Mouse (Mus musculus) heart, embryonic 16.5 days (tissue): ENCODE measurements around the gene Col8a1. TPM values are rescaled to one million over a fixed set of nuclear protein-coding genes. Genes with fewer than 3 reads are reported as not detected.

Experiments used
- ATAC-seq: fragments of 200-750 bp; cut with Nextera tagmentation; replicated peaks from 2 replicates; pipeline ENCODE4 v1.8.0; 2017; ENCODE audit warnings: moderate number of reproducible peaks; ENCODE audit not compliant: insufficient read depth, low FRiP score; ENCODE audit errors: extremely low read depth
- H3K27ac ChIP-seq: fragments of 300-500 bp; sonication (generic); 2 replicates; pipeline ENCODE4 v1.5.1; 2014; ENCODE audit warnings: mild to moderate bottlenecking, low read length, control low read depth, moderate library complexity
- H3K27me3 ChIP-seq: fragments of 300-500 bp; sonication (generic); 2 replicates; pipeline ENCODE4 v1.6.1; 2014; ENCODE audit warnings: low read length, mixed read lengths; ENCODE audit not compliant: control insufficient read depth, insufficient read depth
- H3K36me3 ChIP-seq: fragments of 300-500 bp; sonication (generic); 2 replicates; pipeline ENCODE4 v1.6.1; 2014; ENCODE audit not compliant: control insufficient read depth, insufficient read depth
- H3K4me1 ChIP-seq: fragments of 300-500 bp; sonication (generic); 2 replicates; pipeline ENCODE4 v1.6.1; 2014; ENCODE audit warnings: low read length, mixed read lengths; ENCODE audit not compliant: control insufficient read depth, insufficient read depth
- H3K4me2 ChIP-seq: fragments of 300-500 bp; sonication (generic); 2 replicates; pipeline ENCODE4 v1.6.1; 2014; ENCODE audit warnings: low read depth, mild to moderate bottlenecking, control low read depth, low read length
- H3K4me3 ChIP-seq: fragments of 300-500 bp; sonication (generic); 2 replicates; pipeline ENCODE4 v1.5.1; 2014; ENCODE audit warnings: mild to moderate bottlenecking, control low read depth, low read length
- H3K9ac ChIP-seq: fragments of 300-500 bp; sonication (generic); 2 replicates; pipeline ENCODE4 v1.6.1; 2014; ENCODE audit warnings: low read length, control low read depth
- H3K9me3 ChIP-seq: fragments of 300-500 bp; sonication (generic); replicated peaks from 2 replicates; pipeline ENCODE4 v1.6.1; 2016; ENCODE audit warnings: low read length; ENCODE audit not compliant: control insufficient read depth
- WGBS: fragments of 180-500 bp; shearing (Covaris S2); extraction: QIAGEN DNeasy Blood & Tissue Kit; methylation state at CpG from one replicate; pipeline ENCODE4 v1.1.7; 2014; 5-methylcytosine and 5-hydroxymethylcytosine counted together
- polyA plus RNA-seq: library from polyadenylated mRNA; unstranded; fragments of >200 nt; fragmentation: Nextera tagmentation; extraction: Ambion mirVana; gene quantifications from 2 replicates; pipeline ENCODE4 v1.2.1, GENCODE M21; 2015

The Col8a1 gene
- 1.9 and 2.1 TPM in 2 replicates for polyA plus RNA-seq

DNA sequence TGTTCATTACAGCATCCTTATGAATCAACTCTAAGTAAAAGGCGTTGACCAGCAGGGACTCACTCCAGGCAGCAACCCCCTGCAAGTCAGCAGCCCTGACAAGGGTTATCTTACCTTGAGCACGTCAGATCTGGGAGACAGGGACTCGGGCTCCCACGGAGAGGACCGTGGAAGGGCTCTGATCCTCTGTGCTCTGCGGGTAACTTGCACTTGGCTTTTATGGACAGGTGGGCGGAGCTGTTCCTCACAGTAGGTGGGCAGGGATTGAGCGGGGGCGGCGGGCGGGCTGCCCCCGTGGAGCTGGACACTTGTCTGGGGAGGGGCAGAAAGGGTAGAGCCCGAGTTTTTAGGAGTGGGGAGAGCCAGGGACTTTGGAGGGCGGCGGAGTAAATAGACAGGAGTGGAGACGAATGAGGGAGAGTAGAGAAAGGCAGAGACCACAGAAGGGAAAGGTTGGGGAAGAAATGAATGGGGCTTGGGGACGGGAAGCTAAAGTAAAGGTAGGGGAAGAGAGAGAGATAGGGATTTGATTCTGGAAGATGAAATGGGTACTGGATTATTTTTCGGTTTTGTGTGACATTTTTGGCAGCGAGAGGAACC, at the start of gene Col8a1:
TSS of gene Col8a1 (minus strand) at position 212 of the 600 bp plus-strand sequence.
- peak within 1 kb of the TSS; percentile 37 for H3K9ac ChIP-seq
- no peak within 1 kb of the TSS for H3K27ac ChIP-seq
- no peaks in the 10 kb centered on the region for H3K36me3 ChIP-seq
- no peak for ATAC-seq
- WGBS = 3% methylated on average over 19 of the region's 19 CpGs
- peaks cover 8% of the 10 kb centered on the region for H3K4me1 ChIP-seq
- H3K4me2 ChIP-seq = peak within 1 kb of the TSS; percentile 80
- H3K27me3 ChIP-seq = peaks cover 2% of the 10 kb centered on the region; the same call in 1 of the 2 replicates
- peak within 1 kb of the TSS; percentile 50 for H3K4me3 ChIP-seq
- no peaks in the 10 kb centered on the region for H3K9me3 ChIP-seq

DNA sequence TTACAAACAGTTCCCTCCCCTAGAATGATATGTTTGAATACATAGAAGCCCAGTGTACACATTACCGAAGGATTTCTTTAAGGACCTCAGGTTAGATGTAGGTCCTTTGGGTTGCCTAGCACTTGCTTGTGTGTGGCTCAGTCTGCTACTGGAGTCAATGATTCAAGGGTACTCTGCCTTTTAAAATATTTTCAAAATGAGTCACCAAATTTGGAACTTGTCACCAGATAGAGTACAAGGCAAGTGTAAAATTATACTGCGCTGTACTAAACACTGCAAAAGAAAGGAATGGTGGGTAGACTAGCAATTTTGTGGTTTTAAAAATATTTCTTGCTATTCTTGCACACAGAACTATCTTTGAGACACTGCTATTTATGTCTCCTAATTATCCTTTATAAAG, 47.3 kb upstream of the Col8a1 start:
- WGBS = 86% methylated on average over 2 of the region's 2 CpGs
- no peaks in the 10 kb centered on the region for H3K9me3 ChIP-seq
- ATAC-seq = no peak
- H3K27me3 ChIP-seq = no peaks in the 10 kb centered on the region
- H3K9ac ChIP-seq = no peak overlapping the region
- H3K4me2 ChIP-seq = no peak overlapping the region
- no peak overlapping the region for H3K27ac ChIP-seq
- no peak overlapping the region for H3K4me3 ChIP-seq
- no peaks in the 10 kb centered on the region for H3K4me1 ChIP-seq
- no peaks in the 10 kb centered on the region for H3K36me3 ChIP-seq

DNA sequence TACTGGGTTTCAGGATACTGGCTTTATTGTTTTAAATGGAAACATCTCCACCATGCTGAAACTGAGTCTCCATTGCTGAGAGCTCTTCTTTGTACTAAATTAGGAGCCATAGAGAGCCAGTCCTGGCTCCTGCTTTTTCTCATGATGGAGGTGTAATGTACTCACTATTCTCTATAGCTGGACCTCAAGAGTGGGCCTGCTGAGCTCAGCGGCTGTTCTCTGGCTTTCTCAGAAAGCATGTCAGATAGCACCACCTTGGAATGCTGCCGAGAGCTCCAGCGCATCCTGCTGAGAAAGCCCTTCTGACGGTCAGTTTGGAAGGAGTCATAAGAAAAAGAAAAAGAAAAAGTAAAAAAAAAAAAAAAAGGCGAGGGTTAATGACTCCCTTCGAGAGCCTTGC, 41.8 kb upstream of the Col8a1 start:
- H3K27ac ChIP-seq = no peak overlapping the region
- H3K27me3 ChIP-seq = no peaks in the 10 kb centered on the region
- no peaks in the 10 kb centered on the region for H3K36me3 ChIP-seq
- H3K4me3 ChIP-seq = no peak overlapping the region
- no peaks in the 10 kb centered on the region for H3K4me1 ChIP-seq
- WGBS = 48% methylated on average over 6 of the region's 6 CpGs
- ATAC-seq = no peak
- no peak overlapping the region for H3K9ac ChIP-seq
- no peaks in the 10 kb centered on the region for H3K9me3 ChIP-seq
- no peak overlapping the region for H3K4me2 ChIP-seq

DNA sequence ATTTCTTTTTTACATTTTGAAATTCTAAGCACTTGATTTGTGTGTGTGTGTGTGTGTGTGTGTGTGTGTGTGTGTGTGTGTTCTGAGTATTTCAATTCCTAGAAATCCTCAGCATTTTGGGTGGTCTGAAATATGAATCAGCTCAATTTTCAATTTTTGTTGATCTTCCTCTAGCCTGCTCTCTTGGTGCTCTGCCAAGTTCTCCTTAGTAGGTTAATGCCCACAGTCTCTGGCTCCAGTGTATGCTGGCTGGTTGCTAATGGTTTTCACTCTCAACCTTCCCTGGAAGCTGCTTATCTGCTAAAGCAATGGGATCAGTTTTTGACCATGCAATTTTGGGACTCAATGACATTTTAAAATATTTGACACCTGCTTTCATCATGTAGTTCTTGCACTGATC, 24.5 kb upstream of the Col8a1 start:
- H3K27ac ChIP-seq = no peak overlapping the region
- H3K4me2 ChIP-seq = no peak overlapping the region
- no peak overlapping the region for H3K4me3 ChIP-seq
- no peak overlapping the region for H3K9ac ChIP-seq
- ATAC-seq = no peak
- no peaks in the 10 kb centered on the region for H3K4me1 ChIP-seq
- H3K27me3 ChIP-seq = no peaks in the 10 kb centered on the region
- no peaks in the 10 kb centered on the region for H3K36me3 ChIP-seq
- H3K9me3 ChIP-seq = no peaks in the 10 kb centered on the region

DNA sequence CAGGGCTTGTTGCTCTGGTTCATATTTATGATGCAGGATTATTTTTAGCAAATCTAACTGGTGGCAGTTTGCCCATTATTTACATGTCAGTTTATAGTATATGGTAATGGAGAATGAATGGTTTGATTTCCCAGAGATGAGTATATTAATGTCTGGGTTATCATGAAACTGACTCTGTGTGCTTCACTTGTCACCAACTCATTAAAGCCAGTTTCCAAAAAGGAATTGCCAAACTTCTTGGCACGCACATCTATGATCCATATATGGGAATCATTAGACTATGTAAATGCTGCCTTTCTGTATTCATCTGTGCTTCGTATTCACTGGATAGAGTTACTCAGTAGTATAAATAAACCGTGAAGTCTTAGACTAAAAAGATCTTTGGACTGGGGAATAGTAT, 11.1 kb upstream of the Col8a1 start:
- no peaks in the 10 kb centered on the region for H3K36me3 ChIP-seq
- no peaks in the 10 kb centered on the region for H3K27me3 ChIP-seq
- H3K9ac ChIP-seq = no peak overlapping the region
- H3K27ac ChIP-seq = no peak overlapping the region
- H3K4me2 ChIP-seq = no peak overlapping the region
- 65% methylated on average over 3 of the region's 3 CpGs for WGBS
- ATAC-seq = no peak
- H3K4me1 ChIP-seq = no peaks in the 10 kb centered on the region
- no peak overlapping the region for H3K4me3 ChIP-seq
- H3K9me3 ChIP-seq = no peaks in the 10 kb centered on the region

DNA sequence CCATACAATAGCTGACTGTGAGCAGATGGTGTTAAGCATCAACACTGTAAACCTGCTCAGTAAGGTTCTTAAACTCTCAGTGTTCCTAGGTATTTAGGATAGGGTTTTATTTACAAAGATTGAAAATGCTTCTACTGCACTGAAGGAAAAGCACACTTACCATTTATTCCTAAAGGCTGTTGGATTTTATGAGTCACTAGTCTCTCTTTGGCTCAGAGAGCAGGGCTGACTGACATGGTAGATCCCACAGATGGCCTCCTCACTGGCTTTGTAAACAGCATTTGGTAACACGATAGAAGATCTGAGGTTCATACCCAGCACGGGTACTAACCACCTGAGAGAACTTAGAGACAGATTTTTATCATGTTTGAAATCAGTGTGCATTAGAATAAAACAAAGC, 5.3 kb upstream of the Col8a1 start:
- ATAC-seq = no peak
- H3K9me3 ChIP-seq = no peaks in the 10 kb centered on the region
- H3K36me3 ChIP-seq = no peaks in the 10 kb centered on the region
- H3K4me3 ChIP-seq = no peak overlapping the region
- no peak overlapping the region for H3K27ac ChIP-seq
- H3K4me2 ChIP-seq = no peak overlapping the region
- WGBS = 53% methylated on average over 2 of the region's 2 CpGs
- H3K4me1 ChIP-seq = peaks cover 6% of the 10 kb centered on the region
- no peak overlapping the region for H3K9ac ChIP-seq
- H3K27me3 ChIP-seq = peaks cover 2% of the 10 kb centered on the region; the same call in 1 of the 2 replicates

DNA sequence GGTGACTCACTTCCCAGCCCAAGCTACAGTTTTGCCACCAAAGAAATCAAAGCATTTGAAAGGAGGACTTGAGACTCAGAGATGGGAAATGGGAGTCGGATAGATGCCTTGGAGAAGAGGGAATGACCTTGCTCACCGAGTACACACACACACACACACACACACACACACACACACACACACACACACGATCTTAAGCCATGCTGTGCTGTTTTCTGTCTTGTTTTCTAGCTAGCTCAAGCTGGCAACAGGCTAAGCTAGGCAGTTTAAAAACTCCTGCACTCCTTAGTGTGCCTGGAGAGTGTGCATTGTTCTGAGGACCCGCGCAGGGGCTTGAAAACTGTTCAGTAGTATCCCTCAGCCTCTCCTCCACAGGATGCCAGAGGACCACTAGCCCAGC, 1.2 kb upstream of the Col8a1 start:
- whole genome bisulfite sequencing = 56% methylated on average over 5 of the region's 5 CpGs
- H3K4me2 ChIP-seq = peak overlapping the region; percentile 80
- H3K4me1 ChIP-seq = peaks cover 8% of the 10 kb centered on the region
- no peak for ATAC-seq
- H3K36me3 ChIP-seq = no peaks in the 10 kb centered on the region
- no peak overlapping the region for H3K4me3 ChIP-seq
- H3K9me3 ChIP-seq = no peaks in the 10 kb centered on the region
- no peak overlapping the region for H3K27ac ChIP-seq
- H3K27me3 ChIP-seq = peaks cover 2% of the 10 kb centered on the region; the same call in 1 of the 2 replicates
- no peak overlapping the region for H3K9ac ChIP-seq

DNA sequence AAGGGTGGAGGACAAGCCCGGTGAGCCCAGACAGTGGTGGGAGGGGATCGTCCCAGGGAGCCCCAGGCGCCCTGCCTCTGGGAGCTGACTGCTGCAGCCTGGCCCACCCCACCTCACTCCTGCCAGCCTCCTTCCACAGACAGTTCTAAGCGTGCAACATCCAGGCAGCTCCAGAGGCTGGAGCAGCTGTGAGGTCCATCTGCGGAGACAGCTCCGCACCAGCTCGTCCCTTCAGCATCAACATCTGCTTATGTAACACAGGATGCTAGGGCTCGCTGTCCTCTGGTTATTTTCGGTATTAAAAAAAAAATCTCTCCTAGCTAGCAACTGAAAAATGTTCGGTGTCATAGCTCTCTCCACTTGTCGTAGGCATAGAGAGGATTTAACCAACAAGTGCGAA, 704 bp upstream of the Col8a1 start:
- Histone ChIP-seq H3K27ac (no peak overlapping the region), H3K27me3 (peaks cover 2% of the 10 kb centered on the region; the same call in 1 of the 2 replicates), H3K9ac (peak overlapping the region; percentile 37), H3K4me3 (peak overlapping the region; percentile 50), H3K36me3 (no peaks in the 10 kb centered on the region), H3K4me2 (peak overlapping the region; percentile 80), H3K4me1 (peaks cover 8% of the 10 kb centered on the region), H3K9me3 (no peaks in the 10 kb centered on the region)
- no peak; the same call in 1 of the 2 replicates for ATAC-seq
- 15% methylated on average over 12 of the region's 12 CpGs for WGBS

DNA sequence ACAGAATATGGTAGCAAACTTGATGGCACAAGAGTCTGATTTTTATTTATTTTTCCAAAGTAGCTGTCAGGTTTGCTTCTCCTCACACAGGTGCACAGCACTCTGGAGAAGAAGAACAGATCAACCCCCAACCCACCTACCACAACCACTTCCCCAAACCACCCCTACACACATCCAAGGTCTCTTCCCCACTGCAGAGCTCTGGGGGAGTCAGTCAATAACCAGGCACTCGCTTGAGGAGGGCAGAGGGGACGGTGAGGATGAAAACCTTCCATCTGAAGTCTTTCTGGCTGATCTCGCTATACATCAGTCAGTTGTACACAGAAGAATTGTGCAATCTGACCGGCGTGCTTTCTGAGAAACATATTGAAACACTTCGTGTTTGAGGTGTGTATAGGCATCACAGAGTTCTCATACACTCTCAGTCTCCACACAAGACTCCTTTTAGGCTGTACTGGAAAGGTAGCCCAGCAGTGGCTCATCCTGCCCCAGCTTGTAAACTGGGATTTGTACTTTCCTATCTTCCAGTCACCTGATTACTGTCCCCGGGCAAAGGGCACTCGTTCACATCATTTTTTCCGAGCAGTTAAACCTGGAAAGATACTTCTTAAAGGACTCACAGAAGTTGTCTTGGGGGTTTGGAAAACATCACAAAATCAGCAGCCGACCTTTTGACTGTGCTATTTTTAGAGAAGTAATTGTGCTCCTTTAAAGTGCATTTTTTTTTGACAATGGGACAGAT, 827 bp downstream of the Col8a1 start:
- H3K9me3 ChIP-seq = no peaks in the 10 kb centered on the region
- peak overlapping the region; percentile 80; the same call in 1 of the 2 replicates for H3K4me2 ChIP-seq
- no peak for ATAC-seq
- H3K36me3 ChIP-seq = no peaks in the 10 kb centered on the region
- no peak overlapping the region for H3K9ac ChIP-seq
- peaks cover 8% of the 10 kb centered on the region for H3K4me1 ChIP-seq
- peaks cover 2% of the 10 kb centered on the region; the same call in 1 of the 2 replicates for H3K27me3 ChIP-seq
- WGBS = 38% methylated on average over 10 of the region's 10 CpGs
- H3K4me3 ChIP-seq = no peak overlapping the region
- no peak overlapping the region for H3K27ac ChIP-seq
